Mouse (Mus musculus): Measurements from ENCODE around the gene Pth2.

Pth2 gene

GRCm38 (mm10) chr7:45196994-45197393 is 16.2 kb downstream of the Pth2 start:
- DNase-seq (ENCODE audit: low read depth, low spot score) = no peak

- DNase-seq (ENCODE audit: low read depth, low spot score) = peak; percentile 75
Observed at GRCm38 (mm10) chr7:45198435-45198834, 17.6 kb downstream of the Pth2 start.

- no peak for DNase-seq (ENCODE audit: low read depth, low spot score)
Observed at GRCm38 (mm10) chr7:45198961-45199360, 18.2 kb downstream of the Pth2 start.

GRCm38 (mm10) chr7:45202654-45203053 is 21.9 kb downstream of the Pth2 start:
- no peak for DNase-seq (ENCODE audit: low read depth, low spot score)

- DNase-seq (ENCODE audit: low read depth, low spot score) = peak; percentile 99
Observed at GRCm38 (mm10) chr7:45204380-45205143, 23.8 kb downstream of the Pth2 start, which contains the start of gene Ccdc155. Gene Ccdc155, minus strand, starts transcription at chr7:45204892.

- DNase-seq (ENCODE audit: low read depth, low spot score) = no peak
Observed at GRCm38 (mm10) chr7:45208260-45208659, 27.5 kb downstream of the Pth2 start.

GRCm38 (mm10) chr7:45211070-45211469 is 30.3 kb downstream of the Pth2 start:
- DNase-seq (ENCODE audit: low read depth, low spot score) = no peak

- DNase-seq (ENCODE audit: low read depth, low spot score) = no peak
Observed at GRCm38 (mm10) chr7:45211851-45212251, 31.1 kb downstream of the Pth2 start, which contains the start of gene Dkkl1. Gene Dkkl1, minus strand, starts transcription at chr7:45212147.

GRCm38 (mm10) chr7:45212356-45212755 is 31.6 kb downstream of the Pth2 start:
- DNase-seq (ENCODE audit: low read depth, low spot score) = no peak

GRCm38 (mm10) chr7:45213708-45214107 is 32.9 kb downstream of the Pth2 start:
- DNase-seq (ENCODE audit: low read depth, low spot score) = no peak

GRCm38 (mm10) chr7:45215673-45216441 is 35.1 kb downstream of the Pth2 start, which contains the start of gene Tead2:
Gene Tead2, plus strand, starts transcription at chr7:45215753.
- peak; percentile 81 for DNase-seq (ENCODE audit: low read depth, low spot score)

GRCm38 (mm10) chr7:45216442-45217183 is 35.8 kb downstream of the Pth2 start:
- peak; percentile 96 for DNase-seq (ENCODE audit: low read depth, low spot score)

- no peak for DNase-seq (ENCODE audit: low read depth, low spot score)
Observed at GRCm38 (mm10) chr7:45221680-45222079, 40.9 kb downstream of the Pth2 start.

GRCm38 (mm10) chr7:45224826-45225225 is 44.0 kb downstream of the Pth2 start:
- no peak for DNase-seq (ENCODE audit: low read depth, low spot score)

- no peak for DNase-seq (ENCODE audit: low read depth, low spot score)
Observed at GRCm38 (mm10) chr7:45226421-45226820, 45.6 kb downstream of the Pth2 start.

GRCm38 (mm10) chr7:45228548-45228947 is 47.8 kb downstream of the Pth2 start:
- DNase-seq (ENCODE audit: low read depth, low spot score) = no peak

GRCm38 (mm10) chr7:45229046-45229445 is 48.3 kb downstream of the Pth2 start:
- no peak for DNase-seq (ENCODE audit: low read depth, low spot score)

- no peak for DNase-seq (ENCODE audit: low read depth, low spot score)
Observed at GRCm38 (mm10) chr7:45229459-45230203, 48.8 kb downstream of the Pth2 start.

- no peak for DNase-seq (ENCODE audit: low read depth, low spot score)
Observed at GRCm38 (mm10) chr7:45231192-45231591, 50.4 kb downstream of the Pth2 start.

All from mesoderm, embryonic 11.5 days (tissue).